Mouse (Mus musculus) heart, embryonic 16.5 days (tissue): ENCODE data around the gene AC124502.3. TPM values are rescaled to one million over a fixed set of nuclear protein-coding genes. Genes with fewer than 3 reads are reported as not detected.

Experiments used
- ATAC-seq: fragments of 200-750 bp; cut with Nextera tagmentation; replicated peaks from 2 replicates; pipeline ENCODE4 v1.8.0; 2017; ENCODE audit warnings: moderate number of reproducible peaks; ENCODE audit not compliant: insufficient read depth, low FRiP score; ENCODE audit errors: extremely low read depth
- H3K27ac ChIP-seq: fragments of 300-500 bp; sonication (generic); 2 replicates; pipeline ENCODE4 v1.5.1; 2014; ENCODE audit warnings: mild to moderate bottlenecking, low read length, control low read depth, moderate library complexity
- H3K27me3 ChIP-seq: fragments of 300-500 bp; sonication (generic); 2 replicates; pipeline ENCODE4 v1.6.1; 2014; ENCODE audit warnings: low read length, mixed read lengths; ENCODE audit not compliant: control insufficient read depth, insufficient read depth
- H3K36me3 ChIP-seq: fragments of 300-500 bp; sonication (generic); 2 replicates; pipeline ENCODE4 v1.6.1; 2014; ENCODE audit not compliant: control insufficient read depth, insufficient read depth
- H3K4me1 ChIP-seq: fragments of 300-500 bp; sonication (generic); 2 replicates; pipeline ENCODE4 v1.6.1; 2014; ENCODE audit warnings: low read length, mixed read lengths; ENCODE audit not compliant: control insufficient read depth, insufficient read depth
- H3K4me2 ChIP-seq: fragments of 300-500 bp; sonication (generic); 2 replicates; pipeline ENCODE4 v1.6.1; 2014; ENCODE audit warnings: low read depth, mild to moderate bottlenecking, control low read depth, low read length
- H3K4me3 ChIP-seq: fragments of 300-500 bp; sonication (generic); 2 replicates; pipeline ENCODE4 v1.5.1; 2014; ENCODE audit warnings: mild to moderate bottlenecking, control low read depth, low read length
- H3K9ac ChIP-seq: fragments of 300-500 bp; sonication (generic); 2 replicates; pipeline ENCODE4 v1.6.1; 2014; ENCODE audit warnings: low read length, control low read depth
- H3K9me3 ChIP-seq: fragments of 300-500 bp; sonication (generic); replicated peaks from 2 replicates; pipeline ENCODE4 v1.6.1; 2016; ENCODE audit warnings: low read length; ENCODE audit not compliant: control insufficient read depth
- WGBS: fragments of 180-500 bp; shearing (Covaris S2); extraction: QIAGEN DNeasy Blood & Tissue Kit; methylation state at CpG from one replicate; pipeline ENCODE4 v1.1.7; 2014; 5-methylcytosine and 5-hydroxymethylcytosine counted together
- polyA plus RNA-seq: library from polyadenylated mRNA; unstranded; fragments of >200 nt; fragmentation: Nextera tagmentation; extraction: Ambion mirVana; gene quantifications from 2 replicates; pipeline ENCODE4 v1.2.1, GENCODE M21; 2015

Gene AC124502.3
- polyA plus RNA-seq, 1 experiment from 2014 or later = 2.7 TPM

GRCm38 (mm10) chr19:5062446-5062845, 23.8 kb downstream of the AC124502.3 start:
- H3K9me3 ChIP-seq = no peaks in the 10 kb centered on the region
- no peaks in the 10 kb centered on the region for H3K36me3 ChIP-seq
- H3K27me3 ChIP-seq = no peaks in the 10 kb centered on the region; the same call in 1 of the 2 replicates
- no peak overlapping the region for H3K27ac ChIP-seq
- H3K4me1 ChIP-seq = peaks cover 33% of the 10 kb centered on the region
- no peak for ATAC-seq
- H3K9ac ChIP-seq = no peak overlapping the region
- H3K4me2 ChIP-seq = no peak overlapping the region
- H3K4me3 ChIP-seq = no peak overlapping the region
- 78% methylated on average over 6 of the region's 6 CpGs for WGBS

- no peak overlapping the region for H3K4me3 ChIP-seq
- H3K9me3 ChIP-seq = no peaks in the 10 kb centered on the region
- no peak for ATAC-seq
- WGBS = 48% methylated on average over 7 of the region's 7 CpGs
- H3K9ac ChIP-seq = no peak overlapping the region
- H3K27me3 ChIP-seq = peaks cover 14% of the 10 kb centered on the region; the same call in 1 of the 2 replicates
- H3K4me2 ChIP-seq = no peak overlapping the region
- H3K4me1 ChIP-seq = peaks cover 23% of the 10 kb centered on the region
- H3K27ac ChIP-seq = no peak overlapping the region
- H3K36me3 ChIP-seq = no peaks in the 10 kb centered on the region
Observed at GRCm38 (mm10) chr19:5065104-5065503, 26.4 kb downstream of the AC124502.3 start.

- no peaks in the 10 kb centered on the region for H3K9me3 ChIP-seq
- H3K4me1 ChIP-seq = peaks cover 21% of the 10 kb centered on the region
- H3K36me3 ChIP-seq = no peaks in the 10 kb centered on the region
- peak overlapping the region; percentile 81 for H3K9ac ChIP-seq
- peak overlapping the region; percentile 95 for H3K4me2 ChIP-seq
- H3K4me3 ChIP-seq = peak overlapping the region; percentile 59
- H3K27me3 ChIP-seq = peaks cover 14% of the 10 kb centered on the region; the same call in 1 of the 2 replicates
- peak overlapping the region; percentile 56 for H3K27ac ChIP-seq
- ATAC-seq = 0 out of 2 replicates have a peak, but pooled peaks have one; percentile 9
- WGBS = 8% methylated on average over 15 of the region's 15 CpGs
Observed at GRCm38 (mm10) chr19:5067040-5067799, 28.5 kb downstream of the AC124502.3 start.

- Histone ChIP-seq H3K27ac (peak within 1 kb of the TSS; percentile 56), H3K4me1 (peaks cover 24% of the 10 kb centered on the region), H3K9ac (peak within 1 kb of the TSS; percentile 81), H3K4me2 (peak within 1 kb of the TSS; percentile 95), H3K9me3 (no peaks in the 10 kb centered on the region), H3K4me3 (peak within 1 kb of the TSS; percentile 59), H3K27me3 (peaks cover 14% of the 10 kb centered on the region; the same call in 1 of the 2 replicates), H3K36me3 (no peaks in the 10 kb centered on the region)
- ATAC-seq = peak; percentile 72
- WGBS = 3% methylated on average over 52 of the region's 56 CpGs
Observed at GRCm38 (mm10) chr19:5067867-5068569, 29.3 kb downstream of the AC124502.3 start, which contains the start of gene Cd248. TSS of gene Cd248 (plus strand) at chr19:5068078.

GRCm38 (mm10) chr19:5068570-5069234, 30.0 kb downstream of the AC124502.3 start:
- H3K4me2 ChIP-seq = peak overlapping the region; percentile 95
- peaks cover 24% of the 10 kb centered on the region for H3K4me1 ChIP-seq
- no peak overlapping the region for H3K27ac ChIP-seq
- ATAC-seq = no peak
- H3K27me3 ChIP-seq = peaks cover 14% of the 10 kb centered on the region
- H3K9ac ChIP-seq = peak overlapping the region; percentile 81
- no peaks in the 10 kb centered on the region for H3K9me3 ChIP-seq
- 36% methylated on average over 20 of the region's 21 CpGs for whole genome bisulfite sequencing
- H3K36me3 ChIP-seq = no peaks in the 10 kb centered on the region
- H3K4me3 ChIP-seq = peak overlapping the region; percentile 59

GRCm38 (mm10) chr19:5069486-5069885, 30.8 kb downstream of the AC124502.3 start:
- no peak overlapping the region for H3K27ac ChIP-seq
- no peak for ATAC-seq

GRCm38 (mm10) chr19:5069978-5070377, 31.3 kb downstream of the AC124502.3 start:
- Histone ChIP-seq H3K4me2 (peak overlapping the region; percentile 95), H3K9ac (no peak overlapping the region), H3K9me3 (no peaks in the 10 kb centered on the region), H3K4me3 (no peak overlapping the region), H3K36me3 (no peaks in the 10 kb centered on the region), H3K4me1 (peaks cover 24% of the 10 kb centered on the region), H3K27me3 (peaks cover 22% of the 10 kb centered on the region), H3K27ac (no peak overlapping the region)
- ATAC-seq = no peak
- 77% methylated on average over 7 of the region's 7 CpGs for WGBS

More at GRCm38 (mm10) chr19:5069486-5069885, 30.8 kb downstream of the AC124502.3 start:
- 79% methylated on average over 5 of the region's 5 CpGs for WGBS
- no peaks in the 10 kb centered on the region for H3K9me3 ChIP-seq
- peak overlapping the region; percentile 59 for H3K4me3 ChIP-seq
- H3K4me1 ChIP-seq = peaks cover 24% of the 10 kb centered on the region
- H3K4me2 ChIP-seq = peak overlapping the region; percentile 95
- peaks cover 22% of the 10 kb centered on the region for H3K27me3 ChIP-seq
- H3K36me3 ChIP-seq = no peaks in the 10 kb centered on the region
- no peak overlapping the region for H3K9ac ChIP-seq

- Histone ChIP-seq H3K36me3 (no peaks in the 10 kb centered on the region), H3K27ac (peak overlapping the region; percentile 43), H3K27me3 (peaks cover 22% of the 10 kb centered on the region), H3K9ac (peak overlapping the region; percentile 69), H3K4me1 (peaks cover 24% of the 10 kb centered on the region), H3K4me3 (peak overlapping the region; percentile 59), H3K9me3 (no peaks in the 10 kb centered on the region), H3K4me2 (peak overlapping the region; percentile 65)
- 23% methylated on average over 11 of the region's 11 CpGs for WGBS
- ATAC-seq = no peak
Observed at GRCm38 (mm10) chr19:5071077-5071476, 32.4 kb downstream of the AC124502.3 start.
